Mouse (Mus musculus) myocyte (in vitro differentiated cells): ENCODE results near the gene Zyg11b. TPM values are rescaled to one million over a fixed set of nuclear protein-coding genes. Genes with fewer than 3 reads are reported as not detected.

Experiments used
- H3K27me3 ChIP-seq: one replicate; pipeline ENCODE4 v1.6.1; 2011; ENCODE audit not compliant: control insufficient read depth, insufficient read depth, insufficient read length
- H3K36me3 ChIP-seq: one replicate; pipeline ENCODE4 v1.6.1; 2011; ENCODE audit not compliant: control insufficient read depth, insufficient read depth
- H3K4me2 ChIP-seq: one replicate; pipeline ENCODE4 v1.6.1; 2011; ENCODE audit warnings: low read depth, control low read depth
- H3K4me3 ChIP-seq: one replicate; pipeline ENCODE4 v1.5.1; 2011; ENCODE audit warnings: mild to moderate bottlenecking, control low read depth, moderate library complexity
- H3K79me2 ChIP-seq: one replicate; pipeline ENCODE4 v1.6.1; 2011; ENCODE audit not compliant: control insufficient read depth, insufficient read depth
- H3ac ChIP-seq: one replicate; pipeline ENCODE4 v1.6.1; 2011; ENCODE audit not compliant: control insufficient read depth, insufficient read length
- CEBPB ChIP-seq: IDR thresholded peaks from 2 replicates; pipeline ENCODE4 v1.6.1; 2011; ENCODE audit warnings: mild to moderate bottlenecking, moderate library complexity; ENCODE audit not compliant: poor library complexity, insufficient read depth, severe bottlenecking
- E2F4 ChIP-seq: IDR thresholded peaks from one replicate; pipeline ENCODE4 v1.6.1; 2011; ENCODE audit warnings: mild to moderate bottlenecking, control low read depth, moderate library complexity; ENCODE audit not compliant: insufficient read depth
- MAX ChIP-seq: IDR thresholded peaks from one replicate; pipeline ENCODE4 v1.6.1; 2011; ENCODE audit warnings: low read depth, mild to moderate bottlenecking, control low read depth
- MYOD1 ChIP-seq, 3 experiments: IDR thresholded peaks; one replicate each; pipeline ENCODE4 v1.6.1; 2011; ENCODE audit warnings: control low read depth in 2 of 3, low read depth in 2 of 3, mild to moderate bottlenecking in 2 of 3, moderate library complexity in 1 of 3; ENCODE audit not compliant: insufficient read length in 2 of 3, control insufficient read depth in 1 of 3
- MYOG ChIP-seq, 3 experiments: IDR thresholded peaks; one replicate each; pipeline ENCODE4 v1.6.1; 2011; ENCODE audit warnings: control low read depth in 2 of 3, low read depth in 2 of 3, mild to moderate bottlenecking in 2 of 3; ENCODE audit not compliant: insufficient read length in 2 of 3, control insufficient read depth in 1 of 3, insufficient read depth in 1 of 3
- POLR2A ChIP-seq: IDR thresholded peaks from one replicate; pipeline ENCODE4 v1.6.1; 2011; ENCODE audit warnings: low read depth, mild to moderate bottlenecking, control low read depth, moderate library complexity; ENCODE audit not compliant: insufficient read length
- POLR2AphosphoS2 ChIP-seq: IDR thresholded peaks from one replicate; pipeline ENCODE4 v1.6.1; 2011; ENCODE audit warnings: low read depth, control low read depth; ENCODE audit not compliant: insufficient read length
- REST ChIP-seq: IDR thresholded peaks from one replicate; pipeline ENCODE4 v1.6.1; 2011; ENCODE audit warnings: mild to moderate bottlenecking, control low read depth, moderate library complexity; ENCODE audit not compliant: insufficient read depth, insufficient read length
- SRF ChIP-seq: IDR thresholded peaks from one replicate; pipeline ENCODE4 v1.6.1; 2011; ENCODE audit warnings: low read depth; ENCODE audit not compliant: control insufficient read depth, insufficient read length
- TCF12 ChIP-seq: IDR thresholded peaks from one replicate; pipeline ENCODE4 v1.6.1; 2011; ENCODE audit warnings: mild to moderate bottlenecking, control low read depth; ENCODE audit not compliant: poor library complexity, insufficient read depth, severe bottlenecking
- TCF3 ChIP-seq: IDR thresholded peaks from one replicate; pipeline ENCODE4 v1.6.1; 2011; ENCODE audit warnings: low read depth, control low read depth; ENCODE audit not compliant: insufficient read length
- USF1 ChIP-seq: IDR thresholded peaks from one replicate; pipeline ENCODE4 v1.6.1; 2011; ENCODE audit warnings: low read depth, mild to moderate bottlenecking, control low read depth, moderate library complexity
- polyA plus RNA-seq: library from polyadenylated mRNA; unstranded; fragments of >200 nt; fragmentation: generic; extraction: Trizol; gene quantifications from one replicate; pipeline ENCODE4 v1.2.1, GENCODE M21; 2012; ENCODE audit warnings: missing spikeins

The Zyg11b gene
- polyA plus RNA-seq, 1 experiment, result 12.8 TPM

DNA sequence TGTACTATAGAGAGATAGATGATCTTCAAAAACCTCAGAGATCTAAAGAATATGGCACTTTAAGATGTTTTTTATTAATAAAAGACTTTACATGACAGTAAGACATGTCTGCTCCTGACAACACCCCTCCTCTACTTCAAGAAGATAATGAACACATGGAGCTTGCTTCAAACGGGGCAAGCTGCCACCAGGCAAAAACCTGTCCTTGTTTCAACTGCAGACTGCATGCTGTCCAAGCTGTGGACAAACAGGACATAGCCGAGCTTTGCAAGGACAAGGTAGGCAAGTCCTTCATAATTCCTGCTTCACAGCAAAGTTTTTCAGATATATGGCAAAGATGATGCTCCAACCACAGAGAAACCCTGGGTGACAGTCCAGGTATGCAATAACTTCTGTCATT is 101.7 kb downstream of the Zyg11b start:
- peaks cover 4% of the 10 kb centered on the region for H3K27me3 ChIP-seq
- no peaks in the 10 kb centered on the region for H3K36me3 ChIP-seq
- H3K4me2 ChIP-seq, result no peak overlapping the region
- H3ac ChIP-seq, result no peak overlapping the region
- no peak overlapping the region for H3K4me3 ChIP-seq
- TF ChIP-seq TCF12, result no peak
- TF ChIP-seq MAX, result no peak
- TF ChIP-seq MYOD1 (IDR thresholded peaks at IDR 0.05; ENCODE audit: control insufficient read depth in 1 of 3, insufficient read length in 2 of 3, low read depth in 2 of 3), result no peak
- no peak for TF ChIP-seq TCF3
- TF ChIP-seq E2F4, result no peak
- H3K79me2 ChIP-seq, result no peaks in the 10 kb centered on the region

DNA sequence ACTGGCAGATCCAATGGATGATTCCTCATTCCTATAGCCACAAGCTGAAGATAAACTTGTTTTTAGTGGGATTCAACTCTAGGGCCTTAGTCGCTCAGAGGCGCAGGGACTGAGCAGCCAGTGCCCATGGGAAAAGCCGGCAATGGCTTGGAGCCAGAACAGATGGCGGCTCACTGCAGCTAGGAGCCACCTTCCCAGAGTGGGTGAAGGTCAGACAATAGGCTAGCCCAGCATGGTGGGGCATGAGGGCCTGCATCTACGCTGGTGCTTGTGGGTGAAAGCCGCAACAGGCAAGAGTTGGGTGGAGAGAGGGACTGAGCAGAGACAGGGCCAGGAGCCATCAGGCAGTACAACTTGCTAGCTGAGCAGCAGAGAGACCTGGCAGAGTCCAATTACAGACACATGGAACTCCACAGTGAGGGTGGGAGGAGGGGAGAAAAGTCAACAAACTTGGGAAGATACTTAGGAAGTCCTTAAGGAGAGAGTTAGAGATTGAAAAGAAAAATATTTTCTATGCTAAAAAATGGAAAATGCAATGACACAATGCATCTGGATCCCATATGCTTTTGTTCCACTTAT is 104.5 kb downstream of the Zyg11b start:
- no peak overlapping the region for H3ac ChIP-seq
- H3K79me2 ChIP-seq, result no peaks in the 10 kb centered on the region
- H3K36me3 ChIP-seq, result no peaks in the 10 kb centered on the region
- no peak overlapping the region for H3K4me2 ChIP-seq
- no peak overlapping the region for H3K4me3 ChIP-seq
- no peak for TF ChIP-seq MYOD1 (IDR thresholded peaks at IDR 0.05; ENCODE audit: control insufficient read depth in 1 of 3, insufficient read length in 2 of 3, low read depth in 2 of 3)
- TF ChIP-seq E2F4, result no peak
- no peak for TF ChIP-seq POLR2A
- TF ChIP-seq CEBPB, result no peak
- TF ChIP-seq POLR2AphosphoS2, result no peak
- no peak for TF ChIP-seq SRF
- TF ChIP-seq TCF12, result no peak
- no peak for TF ChIP-seq MYOG (IDR thresholded peaks at IDR 0.05; ENCODE audit: control insufficient read depth in 1 of 3, insufficient read depth in 1 of 3, insufficient read length in 2 of 3, low read depth in 2 of 3)
- no peak for TF ChIP-seq TCF3
- no peak for TF ChIP-seq REST
- TF ChIP-seq MAX, result no peak
- TF ChIP-seq USF1, result no peak
- peaks cover 12% of the 10 kb centered on the region for H3K27me3 ChIP-seq

DNA sequence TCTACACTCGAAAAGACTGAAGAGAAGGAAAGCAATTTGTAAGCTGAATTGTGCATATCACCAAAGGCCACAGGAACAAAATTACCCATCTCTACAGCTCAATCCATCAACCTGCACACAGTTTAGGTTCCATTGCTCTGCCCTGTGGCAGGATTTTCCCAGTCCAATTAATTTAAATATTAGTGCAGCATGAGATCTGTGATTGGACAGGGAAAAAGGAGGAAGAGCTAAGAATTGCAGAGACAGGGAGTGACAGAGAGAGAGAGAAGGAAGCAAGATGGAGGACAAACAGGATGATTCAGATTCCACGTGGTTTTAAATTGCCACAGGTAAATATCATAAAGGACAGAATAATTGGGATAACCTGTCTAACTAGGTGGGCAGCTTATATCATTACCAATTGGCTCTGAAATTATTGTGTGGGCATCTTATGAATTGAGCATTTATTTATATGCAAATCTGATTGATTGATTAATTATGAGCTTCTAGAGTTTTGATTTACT is 108.0 kb downstream of the Zyg11b start:
- Histone ChIP-seq H3K4me3 (peak overlapping the region; percentile 4), H3ac (no peak overlapping the region)
- TF ChIP-seq TCF3 (no peak), MAX (no peak), TCF12 (no peak), SRF (no peak), POLR2AphosphoS2 (no peak), E2F4 (no peak)

DNA sequence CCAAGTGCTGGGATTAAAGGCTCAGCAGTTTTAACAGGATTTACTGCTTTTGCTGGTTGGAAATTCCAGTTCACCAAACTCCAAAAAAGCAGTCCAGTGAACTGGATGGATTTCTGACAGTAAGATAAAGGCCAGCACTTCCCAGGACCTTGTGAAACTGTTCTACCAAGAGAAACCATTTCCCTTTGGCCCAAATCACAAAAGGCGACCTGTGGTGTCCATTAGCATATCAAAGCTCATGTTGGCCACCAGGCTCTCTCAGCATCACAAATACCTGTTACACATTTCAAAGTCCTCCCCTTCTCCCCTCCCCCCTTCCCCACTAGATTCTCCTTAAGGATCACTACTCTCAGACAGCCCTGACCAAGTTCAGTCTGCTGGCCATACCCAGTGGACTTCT is 118.6 kb downstream of the Zyg11b start:
- no peak overlapping the region for H3K4me2 ChIP-seq
- no peak overlapping the region for H3ac ChIP-seq
- H3K27me3 ChIP-seq, result peaks cover 2% of the 10 kb centered on the region
- H3K4me3 ChIP-seq, result no peak overlapping the region
- H3K36me3 ChIP-seq, result no peaks in the 10 kb centered on the region
- TF ChIP-seq TCF3, result no peak
- TF ChIP-seq POLR2AphosphoS2, result no peak
- TF ChIP-seq MAX, result no peak
- TF ChIP-seq TCF12, result no peak
- TF ChIP-seq MYOG (IDR thresholded peaks at IDR 0.05; ENCODE audit: control insufficient read depth in 1 of 3, insufficient read depth in 1 of 3, insufficient read length in 2 of 3, low read depth in 2 of 3), result no peak
- TF ChIP-seq USF1, result no peak
- no peak for TF ChIP-seq POLR2A
- TF ChIP-seq SRF, result no peak
- no peak for TF ChIP-seq REST
- no peak for TF ChIP-seq MYOD1 (IDR thresholded peaks at IDR 0.05; ENCODE audit: control insufficient read depth in 1 of 3, insufficient read length in 2 of 3, low read depth in 2 of 3)
- no peak for TF ChIP-seq CEBPB
- no peak for TF ChIP-seq E2F4
- no peaks in the 10 kb centered on the region for H3K79me2 ChIP-seq

More for the DNA sequence above, 108.0 kb downstream of the Zyg11b start:
- peak overlapping the region; percentile 40 for H3K4me2 ChIP-seq
- H3K27me3 ChIP-seq, result peaks cover 12% of the 10 kb centered on the region
- no peaks in the 10 kb centered on the region for H3K36me3 ChIP-seq
- no peaks in the 10 kb centered on the region for H3K79me2 ChIP-seq

Other genes starting within 250 kb of the Zyg11b start
- gene Podn, start 204.7 kb downstream of the Zyg11b start, polyA plus RNA-seq, result 0.10 TPM
- 79.8 TPM for gene Scp2, start 156.1 kb downstream of the Zyg11b start, polyA plus RNA-seq
- 8.6 TPM for gene Echdc2, start 135.7 kb downstream of the Zyg11b start, polyA plus RNA-seq
- gene Zyg11a, start 83.0 kb downstream of the Zyg11b start, polyA plus RNA-seq, result not detected
- 31.9 TPM for gene Coa7, start 27.0 kb upstream of the Zyg11b start, polyA plus RNA-seq
- gene Shisal2a, start 82.3 kb upstream of the Zyg11b start, polyA plus RNA-seq, result 0.40 TPM
- 0.34 TPM for gene Gpx7, start 105.9 kb upstream of the Zyg11b start, polyA plus RNA-seq
- gene Tut4, start 158.3 kb upstream of the Zyg11b start, polyA plus RNA-seq, result 10.6 TPM